Mouse (Mus musculus) NIH3T3 (cell line): ENCODE results near the gene 4933417A18Rik.
A peak's percentile ranks its signal among the peaks of the same experiment; 100 is the strongest.
"Not testable (repeated sequence)": the region's sequence is repeated elsewhere in the genome, so short reads cannot be mapped to it uniquely, and the experiment has no call there.

Source experiments
- DNase-seq: peaks from one replicate; pipeline ENCODE4 v3.0.0-alpha.2; 2012; ENCODE audit warnings: low read depth

4933417A18Rik gene

DNA sequence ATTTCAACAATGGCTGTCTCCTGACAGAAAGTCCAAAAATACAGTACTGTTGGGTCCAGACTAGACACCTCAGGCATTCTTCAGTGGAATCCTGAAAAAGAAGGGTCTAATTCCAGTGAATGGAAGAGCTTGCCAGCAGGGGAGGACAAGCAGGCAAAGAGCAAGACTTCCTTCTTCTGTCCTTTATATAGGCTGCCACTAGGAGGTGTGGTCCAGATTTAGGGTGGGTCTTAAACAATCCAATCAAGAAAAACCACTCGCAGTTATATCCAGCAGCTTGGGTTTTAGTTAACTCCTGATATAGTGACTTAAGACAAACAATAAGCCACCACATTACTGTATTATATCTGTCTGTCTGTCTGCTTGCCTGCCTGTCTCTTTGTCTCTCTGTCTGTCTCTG lies 49.6 kb downstream of the 4933417A18Rik start:
- DNase-seq: peak; percentile 7

DNA sequence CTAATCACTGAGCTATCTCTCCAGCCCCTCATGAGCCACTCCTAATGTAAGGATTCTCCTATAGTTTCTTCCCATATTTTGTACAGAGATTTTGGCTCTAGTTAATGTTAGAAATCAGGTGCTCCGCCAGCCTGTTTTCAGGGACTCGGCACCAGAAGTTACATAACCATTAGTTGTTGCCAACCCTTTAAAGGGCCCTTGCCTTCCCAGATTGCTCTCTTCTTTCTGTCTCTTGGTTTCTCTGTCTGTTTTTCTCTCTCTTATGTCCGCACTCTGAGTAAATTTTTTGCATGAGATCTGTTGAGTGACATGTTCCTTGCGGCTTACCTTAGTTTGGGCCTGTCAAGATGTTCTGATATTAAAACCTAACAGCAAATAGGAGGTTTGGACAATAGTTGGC lies 51.9 kb downstream of the 4933417A18Rik start:
- no peak for DNase-seq

- DNase-seq: no peak
Measured at GRCm38 (mm10) chr13:34977410-34977809, 53.2 kb downstream of the 4933417A18Rik start.

DNA sequence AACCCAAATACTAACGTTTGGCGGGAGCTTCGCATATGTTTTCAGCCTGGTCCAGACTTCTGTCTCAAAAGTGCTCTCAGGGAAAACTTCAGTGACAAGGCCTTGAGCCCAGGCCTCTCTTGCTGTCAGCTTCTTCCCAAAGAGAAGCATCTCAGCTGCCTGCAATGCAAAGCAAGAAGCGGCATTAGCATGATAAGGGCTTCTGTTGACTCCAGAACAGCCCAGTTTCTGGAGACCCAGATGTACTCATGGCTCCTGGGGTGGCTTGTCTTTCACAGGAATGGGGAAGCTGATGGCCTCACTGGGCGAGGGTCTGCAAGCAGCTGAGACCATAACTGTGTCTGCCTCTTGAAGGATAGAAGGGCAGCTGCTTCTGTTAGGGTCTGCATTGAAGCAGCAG lies 54.4 kb downstream of the 4933417A18Rik start:
- not testable (repeated sequence) for DNase-seq

- not testable (repeated sequence) for DNase-seq
Measured at GRCm38 (mm10) chr13:34983479-34983878, 59.3 kb downstream of the 4933417A18Rik start.

GRCm38 (mm10) chr13:34991581-34992273 lies 67.5 kb downstream of the 4933417A18Rik start:
- DNase-seq: no peak

DNA sequence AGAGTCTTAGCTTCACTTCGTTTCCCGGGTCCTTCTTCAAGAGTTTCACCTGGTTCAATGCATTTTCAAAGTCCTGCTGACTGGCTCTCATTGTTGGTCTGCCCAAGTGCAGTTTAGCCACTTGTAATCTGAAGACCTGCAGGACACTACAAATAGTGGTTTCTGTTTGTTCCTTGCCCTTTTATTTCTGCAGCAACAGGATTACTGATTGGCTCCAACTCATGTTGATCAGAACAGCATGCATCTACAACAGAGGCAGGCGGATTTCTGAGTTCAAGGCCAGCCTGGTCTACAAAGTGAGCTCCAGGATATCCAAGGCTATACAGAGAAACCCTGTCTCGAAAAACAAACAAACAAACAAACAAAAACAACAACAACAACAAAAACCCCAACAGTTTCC lies 68.9 kb downstream of the 4933417A18Rik start:
- peak; percentile 8 for DNase-seq

GRCm38 (mm10) chr13:34993595-34993982 lies 69.4 kb downstream of the 4933417A18Rik start:
- no peak for DNase-seq

DNA sequence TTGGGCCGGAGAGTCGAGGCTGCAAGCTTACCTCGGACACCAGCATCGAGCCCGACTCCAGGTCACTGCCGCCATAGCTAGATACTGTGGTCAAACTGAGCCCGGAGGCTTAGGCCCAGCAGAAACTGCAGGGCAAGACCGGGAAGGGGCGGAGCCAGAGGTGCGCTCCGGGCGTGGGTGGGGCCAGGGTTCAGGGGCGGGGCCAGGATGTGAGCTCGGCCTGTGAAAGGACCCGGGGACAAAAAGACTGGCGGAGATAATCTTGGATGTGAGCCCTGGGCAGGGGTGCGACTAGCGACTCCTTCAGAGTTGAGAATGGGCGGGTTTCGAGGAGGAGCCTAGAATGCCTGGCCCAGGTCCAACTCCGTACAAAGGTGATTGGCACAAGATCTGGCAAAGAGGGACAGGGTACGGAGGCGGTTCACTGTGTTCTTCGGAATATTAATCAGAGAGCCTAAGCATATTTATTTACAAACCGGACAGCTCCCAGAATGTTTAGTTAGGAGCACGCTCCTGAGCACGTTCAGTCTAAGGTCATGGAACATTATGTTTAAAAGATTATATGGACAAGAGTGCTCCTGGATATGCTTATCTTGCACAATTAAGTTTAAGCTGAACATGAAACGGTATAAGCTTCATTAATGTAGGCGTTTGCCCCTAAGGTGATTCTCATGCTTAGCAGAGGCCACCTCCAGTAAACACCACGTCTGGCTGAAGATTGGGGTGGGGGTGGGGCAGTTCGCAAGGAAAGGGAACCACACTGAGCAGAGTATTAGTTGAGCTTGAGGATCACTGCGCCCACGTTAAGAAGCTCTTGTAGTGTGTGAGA lies 70.0 kb downstream of the 4933417A18Rik start:
- peak; percentile 94 for DNase-seq

- peak; percentile 9 for DNase-seq
Measured at GRCm38 (mm10) chr13:34995925-34996324, 71.7 kb downstream of the 4933417A18Rik start.
